Mouse (Mus musculus) C2C12 (cell line): ENCODE results near the gene Loxl4. TPM values are rescaled to one million over a fixed set of nuclear protein-coding genes. Genes with fewer than 3 reads are reported as not detected.

Experiments
- H3K27me3 ChIP-seq: one replicate; pipeline ENCODE4 v1.6.1; 2011; ENCODE audit not compliant: control insufficient read depth, insufficient read depth, insufficient read length
- H3K36me3 ChIP-seq: one replicate; pipeline ENCODE4 v1.6.1; 2011; ENCODE audit not compliant: control insufficient read depth, insufficient read depth
- H3K4me3 ChIP-seq: one replicate; pipeline ENCODE4 v1.5.1; 2011; ENCODE audit warnings: mild to moderate bottlenecking, control low read depth; ENCODE audit not compliant: poor library complexity, insufficient read depth, severe bottlenecking
- H3K79me2 ChIP-seq: one replicate; pipeline ENCODE4 v1.6.1; 2011; ENCODE audit not compliant: control insufficient read depth, insufficient read depth
- H3K79me3 ChIP-seq: one replicate; pipeline ENCODE4 v1.6.1; 2011; ENCODE audit warnings: low read depth, control low read depth
- H3ac ChIP-seq: one replicate; pipeline ENCODE3; 2011; ENCODE audit warnings: low read depth; ENCODE audit not compliant: control insufficient read depth, insufficient read length
- CEBPB ChIP-seq: IDR thresholded peaks from one replicate; pipeline ENCODE4 v1.6.1; 2011; ENCODE audit warnings: low read depth, mild to moderate bottlenecking, control low read depth, moderate library complexity
- CTCF ChIP-seq: IDR thresholded peaks from one replicate; pipeline ENCODE4 v1.5.1; 2011; ENCODE audit not compliant: control insufficient read depth, insufficient read depth, insufficient read length
- FOSL1 ChIP-seq: IDR thresholded peaks from one replicate; pipeline ENCODE4 v1.8.0; 2011; ENCODE audit warnings: mild to moderate bottlenecking, low read length; ENCODE audit not compliant: poor library complexity, insufficient read depth, severe bottlenecking
- MAX ChIP-seq: IDR thresholded peaks from one replicate; pipeline ENCODE4 v1.6.1; 2011; ENCODE audit warnings: mild to moderate bottlenecking, control low read depth
- MYOD1 ChIP-seq: IDR thresholded peaks from one replicate; pipeline ENCODE4 v1.6.1; 2011; ENCODE audit warnings: low read depth; ENCODE audit not compliant: control insufficient read depth, insufficient read length
- MYOG ChIP-seq: IDR thresholded peaks from one replicate; pipeline ENCODE4 v1.6.1; 2011; ENCODE audit not compliant: control insufficient read depth, insufficient read length; ENCODE audit errors: extremely low read depth
- USF1 ChIP-seq: IDR thresholded peaks from one replicate; pipeline ENCODE4 v1.6.1; 2011; ENCODE audit warnings: low read depth, mild to moderate bottlenecking, control low read depth, moderate library complexity
- polyA plus RNA-seq: library from polyadenylated mRNA; unstranded; fragments of >200 nt; fragmentation: generic; extraction: Trizol; gene quantifications from one replicate; pipeline ENCODE4 v1.2.1, GENCODE M21; 2012; ENCODE audit warnings: missing spikeins

The Loxl4 gene
- polyA plus RNA-seq, 1 experiment, result 4.8 TPM

DNA sequence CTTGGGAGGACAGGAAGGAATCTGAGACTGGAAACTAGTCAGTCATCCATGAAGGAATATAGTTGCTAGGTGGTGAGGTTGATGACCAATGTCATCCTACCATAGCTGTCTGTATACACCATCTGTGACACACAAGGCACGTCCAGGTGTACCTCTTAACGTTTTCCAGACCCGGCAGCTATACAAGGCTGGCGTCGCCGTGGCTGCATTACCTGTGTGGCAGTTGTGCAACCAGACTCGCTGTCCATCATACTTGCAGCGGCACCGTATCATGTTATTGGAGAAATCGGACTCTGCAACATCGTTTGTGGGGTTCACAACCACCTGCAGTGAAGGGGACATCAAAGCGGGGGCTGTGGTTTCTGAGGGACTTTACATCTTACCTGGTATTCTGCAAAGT, 15.3 kb downstream of the Loxl4 start:
- Histone ChIP-seq H3ac (no peak overlapping the region), H3K79me2 (no peaks in the 10 kb centered on the region), H3K79me3 (no peaks in the 10 kb centered on the region), H3K4me3 (no peak overlapping the region), H3K36me3 (peaks cover 49% of the 10 kb centered on the region), H3K27me3 (no peaks in the 10 kb centered on the region)
- TF ChIP-seq CTCF (no peak), MAX (no peak), CEBPB (no peak), USF1 (no peak)

DNA sequence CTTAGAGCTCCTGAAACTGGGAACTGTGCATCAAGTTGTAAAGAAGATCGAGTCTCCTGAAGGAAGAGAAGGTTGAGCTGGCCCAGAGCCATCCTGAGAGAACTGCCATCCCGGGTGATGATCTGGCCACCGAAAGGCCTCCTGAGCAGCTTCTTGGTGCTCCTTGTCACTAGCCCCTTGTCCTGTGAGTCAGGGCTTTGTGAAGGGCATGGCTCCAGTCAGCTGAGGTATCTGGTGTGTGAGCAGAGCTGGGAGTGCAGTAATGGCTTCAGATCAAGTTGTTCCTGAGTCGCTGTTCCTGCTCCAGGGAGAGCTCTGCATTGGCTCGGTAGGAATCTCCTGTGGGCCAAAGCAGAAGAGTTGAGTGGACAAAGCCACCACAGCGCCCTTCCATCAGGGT, 17.5 kb downstream of the Loxl4 start:
- H3K27me3 ChIP-seq, result no peaks in the 10 kb centered on the region
- H3K4me3 ChIP-seq, result no peak overlapping the region
- H3ac ChIP-seq, result no peak overlapping the region
- TF ChIP-seq CTCF (no peak), CEBPB (no peak), MAX (no peak), MYOG (no peak), FOSL1 (no peak), MYOD1 (no peak), USF1 (no peak)
- no peaks in the 10 kb centered on the region for H3K79me3 ChIP-seq
- H3K79me2 ChIP-seq, result no peaks in the 10 kb centered on the region
- H3K36me3 ChIP-seq, result peaks cover 55% of the 10 kb centered on the region

DNA sequence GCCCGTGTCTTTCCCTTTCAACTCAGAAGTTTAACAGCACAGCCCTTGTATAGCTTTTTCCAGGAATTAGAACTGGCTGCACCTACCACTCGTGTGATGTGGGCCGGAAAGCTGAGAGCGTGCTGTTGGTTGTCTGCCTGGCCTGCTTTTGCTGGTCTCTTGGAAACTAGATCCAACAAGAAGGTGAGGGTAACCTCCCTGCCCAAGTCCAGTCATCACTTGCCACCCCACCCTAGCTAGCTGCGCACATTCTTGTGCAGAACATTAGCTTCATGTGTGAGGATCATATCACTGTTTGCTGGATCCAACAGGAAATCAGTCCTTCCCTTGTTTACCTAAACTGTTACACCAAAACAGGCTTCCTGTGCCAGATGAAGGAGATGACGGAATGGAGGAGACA, 19.2 kb downstream of the Loxl4 start:
- Histone ChIP-seq H3K36me3 (peaks cover 51% of the 10 kb centered on the region), H3ac (no peak overlapping the region), H3K79me2 (no peaks in the 10 kb centered on the region), H3K4me3 (no peak overlapping the region), H3K79me3 (no peaks in the 10 kb centered on the region), H3K27me3 (no peaks in the 10 kb centered on the region)
- TF ChIP-seq MYOG, result no peak

DNA sequence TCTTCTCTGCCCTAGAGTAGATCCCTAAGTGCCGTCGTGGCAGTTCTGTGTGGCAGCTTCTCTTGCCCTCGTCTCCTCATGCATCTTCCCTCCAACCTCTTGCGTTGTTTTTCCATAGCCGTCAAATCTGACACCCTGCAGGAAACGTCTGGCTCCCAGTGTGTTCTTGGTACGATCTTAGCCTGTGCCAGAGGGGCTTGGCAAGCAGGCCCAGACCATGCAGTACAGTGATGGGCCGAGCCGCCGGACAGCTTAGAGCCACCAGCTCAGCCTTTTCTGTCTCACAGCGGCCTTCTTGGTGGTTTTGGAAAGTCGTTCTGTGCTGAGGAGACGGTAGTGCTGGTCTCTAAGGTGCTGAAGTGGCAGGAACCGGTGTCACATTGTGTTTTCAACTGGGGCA, 21.1 kb downstream of the Loxl4 start:
- H3K79me3 ChIP-seq, result no peaks in the 10 kb centered on the region
- TF ChIP-seq MAX (no peak), FOSL1 (no peak), MYOG (no peak), CTCF (no peak), MYOD1 (no peak), CEBPB (no peak), USF1 (no peak)
- peaks cover 41% of the 10 kb centered on the region for H3K36me3 ChIP-seq

DNA sequence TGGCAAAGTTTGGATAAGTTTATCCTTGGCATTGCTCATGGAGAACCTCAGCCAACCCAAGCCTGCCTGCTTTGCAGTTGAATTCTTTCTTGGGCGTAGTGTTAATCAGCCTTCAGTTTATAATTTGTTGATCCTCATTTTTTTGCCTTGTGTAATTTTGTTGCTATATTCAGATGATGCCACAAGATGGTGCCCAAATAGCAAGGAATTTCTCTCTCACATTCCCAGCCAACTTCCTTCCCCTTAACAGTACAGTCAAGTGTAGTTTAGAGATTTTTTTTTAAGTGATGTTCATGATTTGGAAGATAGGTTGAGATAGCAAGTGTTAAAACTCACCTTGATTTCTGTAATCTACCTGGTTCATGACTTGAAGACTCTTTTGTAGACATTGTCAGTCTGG, 23.4 kb downstream of the Loxl4 start:
- Histone ChIP-seq H3K27me3 (no peaks in the 10 kb centered on the region), H3ac (no peak overlapping the region), H3K36me3 (peaks cover 31% of the 10 kb centered on the region), H3K79me2 (no peaks in the 10 kb centered on the region), H3K79me3 (no peaks in the 10 kb centered on the region), H3K4me3 (no peak overlapping the region)
- TF ChIP-seq MYOD1, result no peak
- no peak for TF ChIP-seq CTCF
- no peak for TF ChIP-seq FOSL1
- no peak for TF ChIP-seq CEBPB
- TF ChIP-seq MYOG, result no peak
- TF ChIP-seq USF1, result no peak
- no peak for TF ChIP-seq MAX

More for the DNA sequence above, 21.1 kb downstream of the Loxl4 start:
- H3K79me2 ChIP-seq, result no peaks in the 10 kb centered on the region
- no peaks in the 10 kb centered on the region for H3K27me3 ChIP-seq
- H3K4me3 ChIP-seq, result no peak overlapping the region
- H3ac ChIP-seq, result no peak overlapping the region

DNA sequence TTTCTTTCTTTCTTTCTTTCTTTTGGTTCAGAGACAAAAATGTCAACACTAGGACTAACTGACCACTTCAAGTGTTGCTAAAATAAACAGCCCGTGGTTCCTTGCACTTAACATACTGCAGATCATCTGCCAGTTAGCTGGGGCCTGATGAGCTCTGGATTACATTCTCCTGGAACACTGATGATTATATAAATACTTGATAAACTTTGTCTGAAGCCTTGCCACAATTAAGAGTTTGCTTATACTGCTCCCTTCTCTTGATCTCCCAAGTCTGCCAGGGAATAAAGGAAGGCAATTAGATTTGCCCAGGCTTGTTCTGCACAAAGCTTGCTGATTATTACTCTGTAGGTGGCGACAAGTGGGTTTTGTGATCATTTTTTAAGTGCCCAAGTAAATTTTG, 24.9 kb downstream of the Loxl4 start:
- Histone ChIP-seq H3K79me2 (no peaks in the 10 kb centered on the region), H3K4me3 (no peak overlapping the region)

DNA sequence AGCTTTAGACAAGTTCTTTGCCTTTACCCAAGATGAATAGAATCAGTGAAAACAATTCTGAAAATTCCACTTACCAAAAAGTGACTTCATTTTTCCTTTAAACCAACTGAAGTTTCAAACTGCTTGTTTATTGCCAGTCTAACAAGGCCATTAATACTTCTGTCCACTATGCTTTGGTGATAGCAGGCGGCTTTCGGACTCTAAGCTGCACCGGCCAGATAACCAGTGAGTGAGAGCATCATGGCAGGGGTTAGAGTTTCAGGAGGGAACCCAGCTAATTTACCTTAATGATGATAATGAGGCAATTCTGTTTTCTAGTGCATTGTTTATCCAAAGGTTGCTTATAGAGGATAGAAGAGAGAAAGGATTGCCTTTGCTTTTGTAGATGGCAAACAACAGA, 28.4 kb downstream of the Loxl4 start:
- H3ac ChIP-seq, result no peak overlapping the region
- H3K79me3 ChIP-seq, result no peaks in the 10 kb centered on the region
- H3K27me3 ChIP-seq, result no peaks in the 10 kb centered on the region
- H3K4me3 ChIP-seq, result no peak overlapping the region
- no peaks in the 10 kb centered on the region for H3K79me2 ChIP-seq
- H3K36me3 ChIP-seq, result peaks cover 27% of the 10 kb centered on the region
- TF ChIP-seq FOSL1, result no peak
- TF ChIP-seq USF1, result no peak
- no peak for TF ChIP-seq MYOD1
- no peak for TF ChIP-seq MAX
- TF ChIP-seq CEBPB, result no peak
- TF ChIP-seq CTCF, result no peak
- no peak for TF ChIP-seq MYOG

More for the DNA sequence above, 24.9 kb downstream of the Loxl4 start:
- no peaks in the 10 kb centered on the region for H3K27me3 ChIP-seq
- TF ChIP-seq MYOD1, result no peak
- no peak for TF ChIP-seq MAX
- no peak for TF ChIP-seq CEBPB
- TF ChIP-seq MYOG, result no peak
- no peak for TF ChIP-seq FOSL1
- TF ChIP-seq USF1, result no peak
- TF ChIP-seq CTCF, result no peak
- H3ac ChIP-seq, result no peak overlapping the region
- peaks cover 28% of the 10 kb centered on the region for H3K36me3 ChIP-seq
- H3K79me3 ChIP-seq, result no peaks in the 10 kb centered on the region
